Mouse (Mus musculus): ENCODE results near the gene H2-K1. TPM values are rescaled to one million over a fixed set of nuclear protein-coding genes. Genes with fewer than 3 reads are reported as not detected.
A peak's percentile ranks its signal among the peaks of the same experiment; 100 is the strongest.
"Not testable (repeated sequence)": the region's sequence is repeated elsewhere in the genome, so short reads cannot be mapped to it uniquely, and the experiment has no call there.

Gene H2-K1
- polyA plus RNA-seq, 1 experiment from 2014 or later, result 137 TPM

DNA sequence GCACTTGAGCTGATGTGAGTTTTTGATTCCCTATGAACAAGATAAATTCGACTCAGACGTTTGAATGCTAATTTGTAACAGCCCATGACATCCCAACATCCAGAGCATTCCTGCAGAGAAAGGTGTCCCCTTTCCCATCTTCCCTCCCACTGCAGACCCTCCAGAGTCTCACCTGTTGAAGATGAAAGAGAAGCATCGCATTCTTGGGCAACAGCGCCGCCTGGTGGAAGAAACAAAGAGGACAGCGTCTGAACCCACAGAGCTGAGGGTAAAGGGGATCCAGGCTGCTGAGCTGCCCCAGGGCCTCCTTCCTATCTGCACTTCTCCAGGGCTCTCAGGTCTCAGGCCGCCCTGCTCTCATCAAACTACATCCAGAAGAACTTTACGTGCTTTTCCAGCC lies 18.0 kb downstream of the H2-K1 start:
- H3K4me1 ChIP-seq (replicated peaks; ENCODE audit: control insufficient read depth, insufficient read depth, low read length); H3K36me3 ChIP-seq (ENCODE audit: control insufficient read depth, insufficient read depth, low read length); H3K9ac ChIP-seq (ENCODE audit: low read length); H3K27ac ChIP-seq (ENCODE audit: low read depth); H3K9me3 ChIP-seq (ENCODE audit: control insufficient read depth, low read length); ATAC-seq (replicated peaks; ENCODE audit: low FRiP score, low TSS enrichment, low read depth): not testable (repeated sequence)
- Histone ChIP-seq H3K4me3 (ENCODE audit: low read depth, low read length) (0 out of 2 replicates have a peak overlapping the region, but pooled peaks have one; percentile 31), H3K27me3 (replicated peaks; ENCODE audit: control insufficient read depth, insufficient read depth, low read length) (peaks cover 31% of the 10 kb centered on the region), H3K4me2 (ENCODE audit: low read length) (peak overlapping the region; percentile 44; the same call in 1 of the 2 replicates)
- 13% methylated on average over 8 of the region's 8 CpGs for WGBS
- peak; percentile 84 for DNase-seq (ENCODE audit: low spot score)

DNA sequence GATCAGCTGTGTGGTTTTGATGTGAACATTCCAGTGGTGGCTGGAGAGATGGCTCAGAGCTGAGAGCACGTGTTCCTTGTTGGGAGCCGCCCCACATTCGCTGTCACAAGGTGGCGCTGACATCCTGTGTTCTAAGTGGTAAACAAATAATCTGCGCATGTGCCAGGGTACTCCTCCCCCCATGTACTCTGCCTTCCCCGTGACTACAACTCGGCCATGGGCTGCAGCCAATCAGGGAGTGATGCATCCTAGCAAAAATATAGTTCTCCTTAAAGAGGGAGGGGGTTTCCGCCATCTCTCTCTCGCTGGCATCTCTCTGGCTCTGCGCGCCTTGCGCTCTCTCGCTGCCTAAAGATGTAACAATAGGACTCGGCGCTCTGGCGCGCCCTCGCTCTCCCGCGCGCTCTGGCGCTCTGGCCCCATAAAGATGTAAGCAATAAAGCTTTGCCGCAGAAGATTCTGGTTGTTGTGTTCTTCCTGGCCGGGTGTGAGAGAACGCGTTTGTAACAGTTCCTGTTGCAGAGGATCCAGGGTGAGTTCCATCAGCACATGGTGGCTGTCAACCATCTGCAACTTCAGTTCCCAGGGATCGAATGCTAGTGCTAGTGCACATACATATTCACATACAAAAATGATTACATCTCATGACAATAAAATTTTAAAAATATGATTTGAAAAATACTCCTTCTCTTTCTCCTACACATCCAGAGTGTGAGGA lies 18.8 kb downstream of the H2-K1 start:
- peak overlapping the region; percentile 23 for H3K9ac ChIP-seq (ENCODE audit: low read length)
- H3K9me3 ChIP-seq (ENCODE audit: control insufficient read depth, low read length); H3K4me1 ChIP-seq (replicated peaks; ENCODE audit: control insufficient read depth, insufficient read depth, low read length); H3K36me3 ChIP-seq (ENCODE audit: control insufficient read depth, insufficient read depth, low read length): not testable (repeated sequence)
- peaks cover 35% of the 10 kb centered on the region for H3K27me3 ChIP-seq (replicated peaks; ENCODE audit: control insufficient read depth, insufficient read depth, low read length)
- under 1% methylated on average over 27 of the region's 27 CpGs for WGBS
- peak; percentile 90 for DNase-seq (ENCODE audit: low spot score)
- H3K4me2 ChIP-seq (ENCODE audit: low read length), result peak overlapping the region; percentile 44
- peak overlapping the region; percentile 31 for H3K4me3 ChIP-seq (ENCODE audit: low read depth, low read length)
- H3K27ac ChIP-seq (ENCODE audit: low read depth), result 0 out of 2 replicates have a peak overlapping the region, but pooled peaks have one; percentile 10
- peak; percentile 82 for ATAC-seq (replicated peaks; ENCODE audit: low FRiP score, low TSS enrichment, low read depth)

DNA sequence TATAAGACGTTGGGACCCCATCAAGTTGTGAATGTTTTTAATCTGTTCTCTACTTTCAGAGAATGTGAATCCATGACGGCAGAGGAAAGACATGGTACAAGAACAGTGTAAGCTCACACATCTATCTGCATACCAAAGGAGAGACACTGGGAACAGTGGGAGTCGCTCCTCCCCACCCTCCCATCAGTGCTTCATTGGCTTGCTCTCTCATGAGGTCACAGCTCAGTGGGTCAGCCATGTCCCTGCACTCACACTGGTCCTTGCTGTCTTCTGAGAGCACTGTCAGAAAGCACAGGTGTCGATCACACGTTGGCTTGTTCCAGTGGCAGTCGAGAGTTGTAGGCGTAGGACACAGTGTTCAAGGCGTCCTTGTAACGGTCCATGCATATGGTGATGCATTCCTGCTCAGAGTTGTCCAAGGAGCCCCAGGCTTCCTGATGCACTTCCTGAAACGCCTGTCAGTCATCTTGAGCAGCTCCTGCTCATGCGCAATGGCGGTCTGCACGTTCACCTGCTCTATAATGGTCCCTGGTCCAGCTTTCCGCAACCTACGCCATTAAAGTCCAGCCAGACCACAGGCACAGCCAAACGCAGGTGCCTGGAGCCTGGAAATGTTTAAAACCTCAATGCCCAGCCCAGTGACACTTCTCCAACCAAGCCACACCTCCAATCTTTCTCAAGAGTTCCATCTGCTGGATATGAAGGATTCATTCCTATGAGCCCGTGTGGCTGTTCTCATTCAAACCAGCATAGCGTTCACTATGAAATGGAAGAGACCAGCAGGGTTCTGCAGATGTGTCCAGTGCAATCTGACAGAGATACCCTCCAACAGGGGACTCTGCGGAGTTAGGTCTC lies 19.7 kb downstream of the H2-K1 start:
- Histone ChIP-seq H3K4me3 (ENCODE audit: low read depth, low read length) (no peak overlapping the region), H3K9ac (ENCODE audit: low read length) (no peak overlapping the region), H3K9me3 (ENCODE audit: control insufficient read depth, low read length) (no peaks in the 10 kb centered on the region), H3K27ac (ENCODE audit: low read depth) (no peak overlapping the region), H3K27me3 (replicated peaks; ENCODE audit: control insufficient read depth, insufficient read depth, low read length) (peaks cover 35% of the 10 kb centered on the region), H3K4me1 (replicated peaks; ENCODE audit: control insufficient read depth, insufficient read depth, low read length) (0 out of 2 replicates have a peak, but pooled peaks cover 3% of the 10 kb centered on the region), H3K4me2 (ENCODE audit: low read length) (peak overlapping the region; percentile 44; the same call in 1 of the 2 replicates), H3K36me3 (ENCODE audit: control insufficient read depth, insufficient read depth, low read length) (no peaks in the 10 kb centered on the region)
- ATAC-seq (replicated peaks; ENCODE audit: low FRiP score, low TSS enrichment, low read depth) (no peak), DNase-seq (ENCODE audit: low spot score) (no peak)
- 75% methylated on average over 19 of the region's 19 CpGs for WGBS

DNA sequence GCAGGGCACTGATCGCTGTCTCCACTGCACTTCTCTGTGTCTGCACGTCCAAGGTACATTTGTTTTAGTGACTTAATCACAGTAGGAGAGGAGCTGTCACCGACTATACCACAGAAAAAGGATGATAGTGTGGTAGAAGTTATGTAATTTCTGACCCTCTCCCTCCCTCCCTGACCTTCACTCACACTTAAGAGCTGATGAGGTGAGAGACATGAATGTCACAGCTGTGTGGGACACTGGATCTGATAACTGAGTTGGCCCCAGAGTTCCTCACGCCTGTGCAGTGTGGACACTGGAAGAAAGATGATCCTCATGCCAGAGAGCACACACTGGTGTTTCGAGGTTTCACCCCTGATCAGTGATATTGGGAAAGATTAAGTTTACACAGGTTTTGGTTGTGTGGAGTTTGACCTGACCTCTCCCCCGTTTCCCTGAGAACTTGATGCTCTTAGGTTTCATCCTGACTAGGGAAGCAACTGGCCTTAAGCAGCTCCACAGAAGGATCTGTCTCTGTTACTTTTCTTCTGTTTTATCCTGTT lies 20.6 kb downstream of the H2-K1 start:
- H3K4me1 ChIP-seq (replicated peaks; ENCODE audit: control insufficient read depth, insufficient read depth, low read length), result 0 out of 2 replicates have a peak, but pooled peaks cover 3% of the 10 kb centered on the region
- no peak overlapping the region for H3K9ac ChIP-seq (ENCODE audit: low read length)
- H3K27ac ChIP-seq (ENCODE audit: low read depth), result no peak overlapping the region
- H3K4me2 ChIP-seq (ENCODE audit: low read length), result no peak overlapping the region
- ATAC-seq (replicated peaks; ENCODE audit: low FRiP score, low TSS enrichment, low read depth) (no peak), DNase-seq (ENCODE audit: low spot score) (no peak)
- H3K4me3 ChIP-seq (ENCODE audit: low read depth, low read length), result no peak overlapping the region
- WGBS, result 72% methylated on average over 6 of the region's 6 CpGs
- no peaks in the 10 kb centered on the region for H3K36me3 ChIP-seq (ENCODE audit: control insufficient read depth, insufficient read depth, low read length)
- no peaks in the 10 kb centered on the region for H3K9me3 ChIP-seq (ENCODE audit: control insufficient read depth, low read length)
- peaks cover 35% of the 10 kb centered on the region for H3K27me3 ChIP-seq (replicated peaks; ENCODE audit: control insufficient read depth, insufficient read depth, low read length)

DNA sequence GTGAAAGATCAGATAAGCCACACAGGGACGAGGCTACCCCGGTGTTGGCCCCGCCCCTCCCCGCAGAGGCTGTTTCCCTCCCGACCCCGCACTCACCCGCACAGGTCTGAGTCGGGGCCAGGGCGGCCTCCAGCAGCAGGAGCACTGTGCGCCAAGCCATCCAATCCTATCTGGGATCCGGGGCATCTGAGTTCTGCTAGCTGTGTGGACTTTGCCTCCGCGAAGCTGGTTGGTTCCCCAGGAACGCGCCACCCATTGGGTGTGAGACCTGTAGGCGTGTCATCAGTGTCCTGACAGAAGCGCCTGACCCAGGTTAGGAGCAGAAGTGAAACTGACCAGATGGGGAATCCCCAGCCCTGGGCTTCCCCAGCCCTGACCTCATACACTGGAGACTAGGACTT lies 21.5 kb downstream of the H2-K1 start:
- Histone ChIP-seq H3K4me3 (ENCODE audit: low read depth, low read length) (peak overlapping the region; percentile 33), H3K4me2 (ENCODE audit: low read length) (peak overlapping the region; percentile 57), H3K27me3 (replicated peaks; ENCODE audit: control insufficient read depth, insufficient read depth, low read length) (peaks cover 35% of the 10 kb centered on the region), H3K4me1 (replicated peaks; ENCODE audit: control insufficient read depth, insufficient read depth, low read length) (0 out of 2 replicates have a peak, but pooled peaks cover 3% of the 10 kb centered on the region), H3K9me3 (ENCODE audit: control insufficient read depth, low read length) (no peaks in the 10 kb centered on the region), H3K9ac (ENCODE audit: low read length) (peak overlapping the region; percentile 10; the same call in 1 of the 2 replicates), H3K36me3 (ENCODE audit: control insufficient read depth, insufficient read depth, low read length) (no peaks in the 10 kb centered on the region), H3K27ac (ENCODE audit: low read depth) (no peak overlapping the region)
- WGBS, result under 1% methylated on average over 17 of the region's 17 CpGs
- ATAC-seq (replicated peaks; ENCODE audit: low FRiP score, low TSS enrichment, low read depth) (peak; percentile 83), DNase-seq (ENCODE audit: low spot score) (peak; percentile 79)

DNA sequence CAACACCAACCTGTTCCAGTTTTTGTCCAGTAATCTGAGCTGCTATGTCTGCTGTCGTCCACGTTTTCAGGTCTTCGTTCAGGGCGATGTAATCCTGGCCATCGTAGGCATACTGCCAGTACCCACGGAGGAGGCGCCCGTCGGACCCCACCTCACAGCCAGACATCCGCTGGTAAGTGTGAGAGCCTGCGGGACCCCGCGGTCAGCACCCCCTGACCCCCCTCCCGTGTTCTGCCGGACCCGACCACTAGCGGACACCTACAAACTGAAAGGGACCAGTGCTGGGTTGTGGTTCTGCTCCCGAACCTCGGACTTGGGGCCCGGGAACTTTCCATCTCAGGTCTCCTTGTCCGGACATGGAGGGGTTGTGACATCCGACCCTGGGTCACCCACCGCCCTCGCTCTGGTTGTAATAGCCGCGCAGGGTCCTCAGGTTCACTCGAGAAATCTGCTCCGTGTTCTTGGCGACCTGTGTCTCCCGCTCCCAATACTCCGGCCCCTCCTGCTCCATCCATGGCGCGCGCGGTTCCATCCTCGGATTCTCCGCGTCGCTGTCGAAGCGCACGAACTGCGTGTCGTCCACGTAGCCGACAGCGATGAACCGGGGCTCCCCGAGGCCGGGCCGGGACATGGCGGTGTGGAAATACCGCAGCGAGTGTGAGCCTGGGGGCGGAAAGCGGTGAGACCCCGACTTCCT lies 22.1 kb downstream of the H2-K1 start:
- Histone ChIP-seq H3K27me3 (replicated peaks; ENCODE audit: control insufficient read depth, insufficient read depth, low read length) (peaks cover 35% of the 10 kb centered on the region), H3K36me3 (ENCODE audit: control insufficient read depth, insufficient read depth, low read length) (no peaks in the 10 kb centered on the region), H3K9me3 (ENCODE audit: control insufficient read depth, low read length) (no peaks in the 10 kb centered on the region), H3K4me1 (replicated peaks; ENCODE audit: control insufficient read depth, insufficient read depth, low read length) (0 out of 2 replicates have a peak, but pooled peaks cover 3% of the 10 kb centered on the region), H3K4me3 (ENCODE audit: low read depth, low read length) (peak overlapping the region; percentile 33), H3K27ac (ENCODE audit: low read depth) (no peak overlapping the region), H3K4me2 (ENCODE audit: low read length) (peak overlapping the region; percentile 57), H3K9ac (ENCODE audit: low read length) (peak overlapping the region; percentile 10; the same call in 1 of the 2 replicates)
- DNase-seq (ENCODE audit: low spot score) (peak; percentile 55), ATAC-seq (replicated peaks; ENCODE audit: low FRiP score, low TSS enrichment, low read depth) (no peak)
- WGBS, result 2% methylated on average over 57 of the region's 57 CpGs

DNA sequence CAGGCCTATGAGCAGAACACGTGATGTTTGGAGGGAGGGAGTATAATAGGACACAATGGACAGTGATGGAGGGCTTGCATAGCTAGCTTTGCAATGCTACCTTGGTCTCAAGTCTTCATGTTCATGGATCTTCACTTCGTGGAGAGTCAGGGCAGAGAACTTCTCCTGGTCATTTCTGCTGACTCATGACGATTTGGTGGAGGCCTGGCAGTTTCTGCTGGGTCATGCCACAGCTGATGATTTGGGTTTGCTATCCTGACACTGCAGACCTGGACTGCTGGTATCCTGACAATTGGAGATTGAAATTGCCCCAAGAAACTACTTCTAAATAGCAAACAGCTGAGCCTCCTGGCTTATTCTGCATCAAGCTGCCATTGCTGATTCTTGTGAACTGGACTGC lies 26.6 kb downstream of the H2-K1 start:
- H3K4me1 ChIP-seq (replicated peaks; ENCODE audit: control insufficient read depth, insufficient read depth, low read length), result no peaks in the 10 kb centered on the region
- no peak for ATAC-seq (replicated peaks; ENCODE audit: low FRiP score, low TSS enrichment, low read depth)

DNA sequence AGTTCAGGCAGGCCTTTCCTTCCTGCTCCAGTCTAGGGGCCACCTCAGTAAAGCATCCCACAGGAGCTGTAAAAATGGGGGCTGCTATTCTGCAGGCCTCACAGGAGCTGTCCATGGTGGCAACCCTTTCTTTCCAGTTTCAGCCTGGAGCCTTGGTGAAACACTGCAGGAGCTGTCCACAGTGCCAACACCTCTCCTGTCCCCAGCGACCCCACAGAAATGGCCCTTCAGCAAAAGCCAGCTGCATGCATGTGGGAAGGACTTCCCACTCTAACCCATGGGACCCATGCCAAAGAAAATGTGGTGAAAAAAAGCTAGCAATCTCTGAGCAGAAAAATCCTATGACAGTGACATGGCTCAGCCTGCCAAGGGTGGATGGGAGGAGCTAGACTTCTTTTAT lies 27.5 kb downstream of the H2-K1 start:
- H3K27me3 ChIP-seq (replicated peaks; ENCODE audit: control insufficient read depth, insufficient read depth, low read length), result peaks cover 8% of the 10 kb centered on the region
- H3K27ac ChIP-seq (ENCODE audit: low read depth), result no peak overlapping the region
- DNase-seq (ENCODE audit: low spot score) (peak; percentile 79), ATAC-seq (replicated peaks; ENCODE audit: low FRiP score, low TSS enrichment, low read depth) (no peak)
- H3K4me2 ChIP-seq (ENCODE audit: low read length), result no peak overlapping the region
- H3K9ac ChIP-seq (ENCODE audit: low read length), result no peak overlapping the region
- WGBS, result 0% methylated on average over 1 of the region's 1 CpGs
- H3K4me3 ChIP-seq (ENCODE audit: low read depth, low read length), result no peak overlapping the region
- no peaks in the 10 kb centered on the region for H3K9me3 ChIP-seq (ENCODE audit: control insufficient read depth, low read length)
- H3K4me1 ChIP-seq (replicated peaks; ENCODE audit: control insufficient read depth, insufficient read depth, low read length), result no peaks in the 10 kb centered on the region
- no peaks in the 10 kb centered on the region for H3K36me3 ChIP-seq (ENCODE audit: control insufficient read depth, insufficient read depth, low read length)

More for the DNA sequence above, 26.6 kb downstream of the H2-K1 start:
- H3K9me3 ChIP-seq (ENCODE audit: control insufficient read depth, low read length), result no peaks in the 10 kb centered on the region
- no peaks in the 10 kb centered on the region for H3K36me3 ChIP-seq (ENCODE audit: control insufficient read depth, insufficient read depth, low read length)
- WGBS, result 60% methylated on average over 3 of the region's 3 CpGs
- no peak overlapping the region for H3K4me2 ChIP-seq (ENCODE audit: low read length)
- no peak overlapping the region for H3K9ac ChIP-seq (ENCODE audit: low read length)
- H3K27ac ChIP-seq (ENCODE audit: low read depth), result no peak overlapping the region
- no peak for DNase-seq (ENCODE audit: low spot score)
- no peak overlapping the region for H3K4me3 ChIP-seq (ENCODE audit: low read depth, low read length)
- H3K27me3 ChIP-seq (replicated peaks; ENCODE audit: control insufficient read depth, insufficient read depth, low read length), result peaks cover 17% of the 10 kb centered on the region

All from intestine, embryonic 14.5 days (tissue).